34 mouse cellular contexts compared by ENCODE assay signal in genomic region chr16:43428955-43429354, GRCm38 (mm10).
"Had no signal": no experiment of that assay in that cellular context is flagged by ENCODE, and none has a peak within 500 bp of the region (broad histone marks: within the 10 kb centered on the region; RNA-seq: fewer than 3 reads in every experiment).

No protein-coding gene starts in this region.

- H3K9me3 ChIP-seq: heart, embryonic 12.5 days; heart, embryonic 13.5 days; heart, embryonic 15.5 days; hindbrain, embryonic 10.5 days; hindbrain, embryonic 12.5 days; hindbrain, embryonic 13.5 days; hindbrain, embryonic 15.5 days; intestine, embryonic 15.5 days; kidney, embryonic 15.5 days had no signal

- H3K36me3 ChIP-seq: heart, embryonic 12.5 days; heart, embryonic 13.5 days; heart, embryonic 15.5 days; hindbrain, embryonic 10.5 days; hindbrain, embryonic 12.5 days; hindbrain, embryonic 13.5 days; hindbrain, embryonic 15.5 days; intestine, embryonic 15.5 days; kidney, embryonic 15.5 days had no signal

- ATAC-seq: hindbrain, embryonic 16.5 days; hindbrain, postnatal 0 days; inflammation-experienced regulatory T-cells, adult 6 months; intestine, embryonic 15.5 days; intestine, embryonic 16.5 days; intestine, postnatal 0 days had no signal

- H3K9ac ChIP-seq: heart, embryonic 12.5 days; heart, embryonic 13.5 days; heart, embryonic 15.5 days; hindbrain, embryonic 12.5 days; hindbrain, embryonic 13.5 days; hindbrain, embryonic 14.5 days; hindbrain, embryonic 15.5 days; intestine, embryonic 15.5 days; kidney, embryonic 15.5 days had no signal

- H3K27ac ChIP-seq: heart, embryonic 13.5 days; heart, embryonic 15.5 days; hindbrain, embryonic 10.5 days; hindbrain, embryonic 12.5 days; hindbrain, embryonic 13.5 days; hindbrain, embryonic 14.5 days; hindbrain, embryonic 15.5 days; hindbrain, postnatal 0 days; intestine, embryonic 15.5 days; kidney, embryonic 15.5 days; kidney, postnatal 0 days; left cerebral cortex, adult 2 months had no signal

- H3K4me3 ChIP-seq: heart, embryonic 12.5 days; heart, embryonic 13.5 days; heart, embryonic 15.5 days; hindbrain, embryonic 10.5 days; hindbrain, embryonic 12.5 days; hindbrain, embryonic 13.5 days; hindbrain, embryonic 15.5 days; intestine, embryonic 15.5 days; kidney, embryonic 15.5 days; layer of hippocampus, adult 2 months; left cerebral cortex, adult 2 months had no signal

- H3K27me3 ChIP-seq: heart, embryonic 12.5 days; heart, embryonic 13.5 days; heart, embryonic 15.5 days; hindbrain, embryonic 12.5 days; hindbrain, embryonic 13.5 days; hindbrain, embryonic 15.5 days; intestine, embryonic 15.5 days; kidney, embryonic 15.5 days had no signal

- H3K4me2 ChIP-seq: heart, embryonic 11.5 days; heart, embryonic 12.5 days; heart, embryonic 13.5 days; heart, embryonic 15.5 days; hindbrain, embryonic 12.5 days; hindbrain, embryonic 13.5 days; hindbrain, embryonic 14.5 days; hindbrain, embryonic 15.5 days; intestine, embryonic 15.5 days; kidney, embryonic 15.5 days had no signal

- DNase-seq: heart, postnatal 10 days; heart, postnatal 14 days; heart, postnatal 36 days; kidney, adult 11 months; kidney, adult 18-20 months; kidney, adult 2 months; kidney, adult 8-10 months; kidney, adult 9 months; kidney, postnatal 10 days; kidney, postnatal 14 days; kidney, postnatal 25 days; kidney, postnatal 36 days; kidney, postnatal 4 days; layer of hippocampus, adult 9-11 months; layer of hippocampus, postnatal 36 days had no signal

- H3K4me1 ChIP-seq: hindbrain, embryonic 10.5 days; hindbrain, embryonic 12.5 days; hindbrain, embryonic 13.5 days; hindbrain, embryonic 15.5 days; intestine, embryonic 15.5 days had no signal
